Mouse (Mus musculus) forebrain, embryonic 16.5 days (tissue): ENCODE data around the gene Mapk9. TPM values are rescaled to one million over a fixed set of nuclear protein-coding genes. Genes with fewer than 3 reads are reported as not detected.

Experiments used
- ATAC-seq: fragments of 200-750 bp; cut with Nextera tagmentation; 2 replicates; pipeline ENCODE4 v1.8.0; 2017; ENCODE audit warnings: mild to moderate bottlenecking, moderate library complexity
- H3K27ac ChIP-seq: fragments of 300-500 bp; sonication (generic); 2 replicates; pipeline ENCODE4 v1.5.1; 2014; ENCODE audit warnings: low read length, control low read depth
- H3K27me3 ChIP-seq: fragments of 300-500 bp; sonication (generic); replicated peaks from 2 replicates; pipeline ENCODE4 v1.6.1; 2014; ENCODE audit warnings: low read length; ENCODE audit not compliant: control insufficient read depth, insufficient read depth
- H3K36me3 ChIP-seq: fragments of 300-500 bp; sonication (generic); 2 replicates; pipeline ENCODE4 v1.6.1; 2014; ENCODE audit not compliant: control insufficient read depth, insufficient read depth
- H3K4me1 ChIP-seq: fragments of 300-500 bp; sonication (generic); replicated peaks from 2 replicates; pipeline ENCODE4 v1.6.1; 2014; ENCODE audit warnings: low read length; ENCODE audit not compliant: control insufficient read depth, insufficient read depth
- H3K4me2 ChIP-seq: fragments of 300-500 bp; sonication (generic); 2 replicates; pipeline ENCODE4 v1.6.1; 2014; ENCODE audit warnings: mild to moderate bottlenecking, low read length, control low read depth
- H3K4me3 ChIP-seq: fragments of 300-500 bp; sonication (generic); replicated peaks from 2 replicates; pipeline ENCODE4 v1.5.1; 2014; ENCODE audit warnings: mild to moderate bottlenecking, low read length, control low read depth
- H3K9ac ChIP-seq: fragments of 300-500 bp; sonication (generic); replicated peaks from 2 replicates; pipeline ENCODE4 v1.6.1; 2014; ENCODE audit warnings: low read depth, low read length, control low read depth
- H3K9me3 ChIP-seq: fragments of 300-500 bp; sonication (generic); 2 replicates; pipeline ENCODE4 v1.6.1; 2016; ENCODE audit warnings: low read length; ENCODE audit not compliant: control insufficient read depth
- WGBS: fragments of 180-500 bp; shearing (Covaris S2); extraction: QIAGEN DNeasy Blood & Tissue Kit; methylation state at CpG from one replicate; pipeline ENCODE4 v1.1.7; 2014; 5-methylcytosine and 5-hydroxymethylcytosine counted together
- polyA plus RNA-seq: library from polyadenylated mRNA; unstranded; fragments of >200 nt; fragmentation: Nextera tagmentation; extraction: Ambion mirVana; gene quantifications from 2 replicates; pipeline ENCODE4 v1.2.1, GENCODE M21; 2015

Gene Mapk9
- polyA plus RNA-seq, 1 experiment from 2014 or later, result 45.7 TPM

DNA sequence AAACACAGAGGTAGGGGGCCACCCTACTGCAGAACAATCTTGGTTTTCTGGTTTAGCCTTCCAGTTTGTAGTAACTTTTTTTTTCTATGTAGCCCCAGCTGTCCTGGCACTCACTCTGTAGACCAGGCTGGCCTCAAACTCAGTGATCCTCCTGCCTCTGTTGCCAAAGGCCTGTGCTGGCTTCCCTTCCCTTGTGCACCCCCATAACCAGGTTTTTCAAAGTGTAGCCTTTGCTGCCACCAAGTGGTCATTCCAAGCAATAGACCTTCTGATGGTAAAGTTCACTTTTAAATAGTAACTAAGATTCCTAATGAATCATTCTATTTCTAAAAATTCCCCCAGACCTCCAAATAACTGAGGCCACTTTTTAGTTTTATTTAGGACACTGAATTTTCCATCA is 23.2 kb downstream of the Mapk9 start:
- Histone ChIP-seq H3K9me3 (no peaks in the 10 kb centered on the region), H3K9ac (no peak overlapping the region), H3K36me3 (peaks cover 23% of the 10 kb centered on the region), H3K4me2 (no peak overlapping the region), H3K4me3 (no peak overlapping the region), H3K27me3 (no peaks in the 10 kb centered on the region), H3K4me1 (no peaks in the 10 kb centered on the region), H3K27ac (no peak overlapping the region)
- ATAC-seq, result peak; percentile 60

DNA sequence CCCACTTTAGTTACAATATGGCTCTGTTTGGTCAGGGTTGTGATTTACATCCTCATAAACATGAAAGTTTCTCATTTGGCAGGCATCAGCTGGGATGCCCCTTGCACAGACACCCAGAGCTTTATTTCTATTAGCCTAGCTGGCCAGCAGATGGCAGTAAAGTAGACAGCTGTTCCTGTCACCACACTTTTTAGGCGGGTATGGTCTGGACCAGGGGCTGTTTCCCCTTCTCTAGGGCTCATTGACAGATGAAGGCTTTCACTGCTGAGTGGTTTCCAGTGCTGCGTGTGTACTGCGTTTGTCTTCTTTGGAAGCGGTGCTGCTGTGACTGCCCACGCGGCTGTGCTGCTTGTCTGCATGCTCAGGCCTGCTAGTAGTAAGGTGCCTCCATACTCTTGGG is 25.4 kb downstream of the Mapk9 start:
- no peak overlapping the region for H3K27ac ChIP-seq
- ATAC-seq, result peak; percentile 49

DNA sequence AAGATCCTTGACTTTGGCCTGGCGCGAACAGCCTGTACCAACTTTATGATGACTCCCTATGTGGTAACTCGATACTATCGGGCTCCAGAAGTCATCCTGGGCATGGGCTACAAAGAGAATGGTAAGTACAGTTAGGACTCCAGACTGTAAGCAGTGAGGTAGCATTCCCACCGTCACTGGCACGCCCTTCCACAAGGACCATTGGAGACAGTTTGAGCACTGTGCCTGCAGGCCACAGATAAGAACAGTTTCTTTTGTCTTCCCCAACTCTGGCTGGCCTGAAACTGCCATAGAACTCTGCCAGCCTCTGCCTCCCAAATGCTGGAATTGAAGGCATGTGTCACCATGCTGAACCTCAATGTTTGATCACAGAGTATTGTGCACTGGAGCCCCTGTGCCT is 26.2 kb downstream of the Mapk9 start:
- peaks cover 10% of the 10 kb centered on the region; the same call in 1 of the 2 replicates for H3K4me1 ChIP-seq
- H3K9me3 ChIP-seq, result no peaks in the 10 kb centered on the region
- no peak overlapping the region for H3K4me3 ChIP-seq
- no peak for ATAC-seq
- H3K27me3 ChIP-seq, result no peaks in the 10 kb centered on the region
- H3K27ac ChIP-seq, result no peak overlapping the region
- peaks cover 20% of the 10 kb centered on the region for H3K36me3 ChIP-seq
- no peak overlapping the region for H3K4me2 ChIP-seq
- WGBS, result 91% methylated on average over 6 of the region's 6 CpGs
- no peak overlapping the region for H3K9ac ChIP-seq

More for the DNA sequence above, 25.4 kb downstream of the Mapk9 start:
- H3K4me2 ChIP-seq, result no peak overlapping the region
- H3K27me3 ChIP-seq, result no peaks in the 10 kb centered on the region
- H3K9me3 ChIP-seq, result no peaks in the 10 kb centered on the region
- H3K4me1 ChIP-seq, result peaks cover 3% of the 10 kb centered on the region; the same call in 1 of the 2 replicates
- no peak overlapping the region for H3K9ac ChIP-seq
- peaks cover 23% of the 10 kb centered on the region for H3K36me3 ChIP-seq
- no peak overlapping the region for H3K4me3 ChIP-seq
- 55% methylated on average over 6 of the region's 6 CpGs for WGBS

DNA sequence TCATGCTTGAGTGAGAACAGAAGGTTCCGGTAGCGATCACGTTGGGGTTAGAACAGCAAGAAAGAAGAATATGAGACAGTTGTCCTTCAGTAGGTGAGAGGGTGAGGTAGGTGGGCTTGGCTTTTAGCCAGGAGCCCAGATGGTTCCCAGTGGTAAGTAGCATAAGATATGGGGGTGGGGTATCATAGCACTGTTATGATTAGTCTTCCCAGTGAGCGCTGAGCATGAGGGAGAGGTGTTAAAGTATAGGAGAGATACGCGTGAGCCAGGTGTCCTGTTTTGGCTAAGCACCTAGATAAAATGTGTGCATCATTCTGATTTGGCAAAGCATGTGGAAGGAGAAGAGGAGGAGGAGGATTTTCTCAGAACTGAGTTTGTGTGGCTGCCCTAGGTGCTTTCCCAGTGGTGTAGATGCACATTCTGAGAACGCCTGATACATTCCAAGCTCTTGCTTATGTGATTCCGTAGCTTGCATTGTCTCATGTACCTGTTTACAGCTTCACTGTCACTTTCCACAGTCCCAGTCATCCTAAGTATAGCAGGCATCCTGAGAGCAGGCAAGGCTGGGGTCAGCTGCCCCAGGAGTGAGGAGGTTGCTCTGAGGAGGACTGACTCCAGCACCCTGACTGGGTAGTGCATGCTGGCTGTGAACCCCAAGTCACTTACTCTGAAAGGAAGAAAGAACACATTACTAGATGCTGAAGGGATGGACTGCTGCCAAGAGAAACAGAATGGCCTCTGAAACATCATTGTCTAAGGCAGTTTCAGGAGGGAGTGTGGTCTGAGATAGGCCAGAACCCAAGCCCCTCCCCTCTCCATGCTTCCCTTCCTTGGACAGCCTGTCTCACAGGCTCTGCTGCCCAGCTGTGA is 30.6 kb downstream of the Mapk9 start:
- H3K4me3 ChIP-seq, result no peak overlapping the region
- WGBS, result 71% methylated on average over 8 of the region's 8 CpGs
- H3K9me3 ChIP-seq, result no peaks in the 10 kb centered on the region
- no peaks in the 10 kb centered on the region for H3K27me3 ChIP-seq
- no peak overlapping the region for H3K9ac ChIP-seq
- no peak overlapping the region for H3K4me2 ChIP-seq
- peaks cover 24% of the 10 kb centered on the region; the same call in 1 of the 2 replicates for H3K36me3 ChIP-seq
- H3K27ac ChIP-seq, result no peak overlapping the region
- peak; percentile 52 for ATAC-seq
- H3K4me1 ChIP-seq, result peaks cover 10% of the 10 kb centered on the region; the same call in 1 of the 2 replicates

DNA sequence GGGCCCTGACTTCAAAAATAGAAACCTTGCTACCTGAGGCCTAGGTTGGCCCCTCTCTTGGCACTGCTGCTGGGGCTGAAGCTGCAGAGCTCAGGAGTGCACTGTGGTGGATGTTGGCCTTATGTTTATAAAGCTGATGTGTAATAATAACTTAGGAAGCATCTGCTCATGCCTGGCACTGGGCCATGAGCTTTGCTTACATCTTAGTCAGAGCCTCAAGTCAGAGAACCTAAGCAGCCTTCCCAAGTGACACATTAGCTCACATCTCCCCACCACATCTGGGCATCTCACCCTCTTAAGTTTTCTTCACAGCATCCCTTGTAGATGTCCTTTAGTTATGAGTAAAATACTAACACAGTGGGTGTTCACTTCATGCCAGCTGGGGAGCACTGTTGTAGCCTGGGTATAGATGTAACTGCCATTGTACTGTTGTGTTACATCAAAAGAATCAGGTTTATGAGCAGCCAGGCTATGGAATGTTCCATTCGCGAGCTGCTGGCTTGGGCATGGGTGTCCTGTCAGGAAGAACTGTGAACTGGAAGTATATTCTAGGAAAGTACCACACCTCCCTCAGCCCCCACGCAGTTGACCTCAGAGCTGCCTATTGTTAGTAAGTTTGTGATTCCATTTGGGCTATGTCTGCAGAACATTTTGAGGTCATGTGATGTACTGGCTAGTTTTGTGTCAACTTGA is 33.5 kb downstream of the Mapk9 start:
- no peak overlapping the region for H3K9ac ChIP-seq
- 91% methylated on average over 3 of the region's 3 CpGs for WGBS
- H3K9me3 ChIP-seq, result no peaks in the 10 kb centered on the region
- no peak overlapping the region for H3K27ac ChIP-seq
- H3K36me3 ChIP-seq, result peaks cover 16% of the 10 kb centered on the region
- H3K4me2 ChIP-seq, result no peak overlapping the region
- no peak for ATAC-seq
- H3K27me3 ChIP-seq, result no peaks in the 10 kb centered on the region
- peaks cover 10% of the 10 kb centered on the region; the same call in 1 of the 2 replicates for H3K4me1 ChIP-seq
- H3K4me3 ChIP-seq, result no peak overlapping the region

DNA sequence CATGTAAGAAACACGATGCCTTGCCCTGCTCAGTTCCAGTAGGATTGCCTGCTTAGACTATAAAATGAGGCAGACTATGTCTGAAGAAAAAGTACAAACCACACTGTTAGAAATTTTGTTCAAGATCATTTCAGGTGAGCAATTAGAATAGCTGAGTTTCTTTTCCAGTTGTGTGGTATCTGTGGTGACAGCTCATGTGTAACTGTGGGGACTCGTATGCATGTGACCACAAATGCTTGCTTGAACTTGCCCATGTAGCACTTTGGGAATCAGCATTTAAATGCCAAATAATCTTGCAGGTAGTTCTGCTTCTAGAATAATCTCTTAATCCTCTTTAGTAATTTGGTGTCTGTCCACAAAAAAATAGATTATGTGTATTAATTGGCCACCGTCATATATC is 36.8 kb downstream of the Mapk9 start:
- Histone ChIP-seq H3K4me2 (no peak overlapping the region), H3K9me3 (no peaks in the 10 kb centered on the region), H3K27ac (no peak overlapping the region), H3K27me3 (no peaks in the 10 kb centered on the region), H3K9ac (no peak overlapping the region), H3K4me3 (no peak overlapping the region), H3K36me3 (peaks cover 13% of the 10 kb centered on the region), H3K4me1 (no peaks in the 10 kb centered on the region)
- 96% methylated on average over 3 of the region's 3 CpGs for WGBS
- ATAC-seq, result no peak

DNA sequence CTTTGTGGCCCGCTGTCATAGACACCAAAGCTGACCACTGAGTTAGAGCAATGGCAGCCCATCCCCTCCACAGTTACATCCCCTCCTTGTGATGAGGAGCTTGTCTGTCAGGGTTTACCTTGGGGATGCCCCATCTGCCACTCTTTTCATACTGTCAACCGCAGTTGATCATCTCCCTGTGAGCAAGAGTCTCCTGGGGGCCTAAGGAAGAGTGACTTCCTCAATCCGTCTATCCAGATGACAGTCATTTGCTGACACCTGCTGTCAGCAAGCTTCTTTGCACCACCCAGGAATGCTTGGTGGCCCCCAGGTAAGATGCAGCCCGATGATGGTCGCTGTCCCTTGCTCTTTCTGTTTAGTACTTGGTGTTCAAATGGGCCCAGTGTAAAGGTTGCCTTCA is 41.9 kb downstream of the Mapk9 start:
- Histone ChIP-seq H3K4me1 (no peaks in the 10 kb centered on the region), H3K36me3 (peaks cover under 1% of the 10 kb centered on the region; the same call in 1 of the 2 replicates), H3K27ac (no peak overlapping the region), H3K4me2 (no peak overlapping the region), H3K4me3 (no peak overlapping the region), H3K27me3 (no peaks in the 10 kb centered on the region), H3K9ac (no peak overlapping the region), H3K9me3 (no peaks in the 10 kb centered on the region)
- WGBS, result 84% methylated on average over 5 of the region's 5 CpGs
- ATAC-seq, result no peak

DNA sequence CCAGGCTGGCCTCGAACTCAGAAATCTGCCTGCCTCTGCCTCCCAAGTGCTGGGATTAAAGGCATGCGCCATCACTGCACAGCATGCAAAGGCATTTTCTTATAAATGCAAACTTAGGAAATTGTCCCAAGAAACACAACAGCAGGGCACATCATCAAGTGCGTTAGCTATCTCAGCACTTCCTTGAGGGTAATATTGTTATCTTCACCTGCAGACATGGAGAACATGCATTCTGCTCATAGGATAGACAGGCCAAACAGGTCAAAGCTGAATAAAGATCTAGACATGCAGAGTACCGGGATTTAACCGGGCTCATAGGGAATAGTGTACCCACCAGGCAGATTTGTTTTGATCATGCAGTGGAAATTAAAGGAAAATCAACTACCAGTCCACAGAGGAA is 45.4 kb downstream of the Mapk9 start:
- Histone ChIP-seq H3K27me3 (no peaks in the 10 kb centered on the region), H3K36me3 (no peaks in the 10 kb centered on the region), H3K9me3 (no peaks in the 10 kb centered on the region), H3K4me3 (no peak overlapping the region), H3K27ac (no peak overlapping the region), H3K4me2 (no peak overlapping the region), H3K9ac (no peak overlapping the region), H3K4me1 (no peaks in the 10 kb centered on the region)
- 89% methylated on average over 5 of the region's 5 CpGs for whole genome bisulfite sequencing
- no peak for ATAC-seq

DNA sequence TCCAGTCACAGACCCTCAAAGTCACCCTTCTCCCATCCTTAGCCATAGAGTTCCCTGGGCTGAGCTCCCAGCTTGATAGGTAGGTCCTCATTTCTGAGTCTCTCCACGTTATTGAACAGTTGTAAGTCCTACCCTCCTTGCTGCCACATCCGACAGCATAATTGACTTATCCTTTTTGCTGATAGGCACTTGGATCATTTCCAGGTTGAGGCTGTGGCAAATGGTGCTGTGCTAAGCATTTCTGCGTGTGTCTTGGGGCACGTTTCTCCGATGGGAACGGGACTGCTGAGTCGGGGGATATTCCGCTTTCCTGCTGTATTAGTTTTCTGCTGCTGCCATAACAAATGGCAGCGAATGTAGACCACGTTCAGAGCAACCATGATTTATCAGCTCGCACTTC is 47.3 kb downstream of the Mapk9 start:
- H3K9me3 ChIP-seq, result peaks cover 4% of the 10 kb centered on the region; the same call in 1 of the 2 replicates
- no peak overlapping the region for H3K4me2 ChIP-seq
- ATAC-seq, result peak; percentile 36; the same call in 1 of the 2 replicates
- 56% methylated on average over 11 of the region's 11 CpGs for WGBS
- no peaks in the 10 kb centered on the region for H3K36me3 ChIP-seq
- no peak overlapping the region for H3K9ac ChIP-seq
- H3K4me1 ChIP-seq, result no peaks in the 10 kb centered on the region
- H3K27ac ChIP-seq, result no peak overlapping the region
- H3K4me3 ChIP-seq, result no peak overlapping the region
- H3K27me3 ChIP-seq, result no peaks in the 10 kb centered on the region
